Comparison of ENCODE assay signal across 9 mouse cellular contexts in genomic region chr12:26884156-26884555, GRCm38 (mm10).
DNase-seq lines count a peak whose midpoint lies in the region; ATAC-seq lines count a peak whose summit lies in the region.
"Had no signal": no experiment of that assay in that cellular context is flagged by ENCODE, and none has a peak within 500 bp of the region (broad histone marks: within the 10 kb centered on the region; RNA-seq: fewer than 3 reads in every experiment).

No protein-coding gene starts in this region.

- DNase-seq in neural tube, embryonic 11.5 days (ENCODE audit: low spot score), result no peak
- DNase-seq in neural tube, embryonic 10.5 days (ENCODE audit: extremely low spot score, low spot score), result no peak
- DNase-seq in forebrain, embryonic 14.5 days (ENCODE audit: low spot score), result peak; percentile 70
- DNase-seq in kidney, postnatal 4 days, result peak; percentile 70 to 72
- DNase-seq in right cerebral cortex, postnatal 14 days, result peak; percentile 52
- no peak for DNase-seq in embryo, embryonic 9.5 days (ENCODE audit: extremely low spot score)
- DNase-seq in heart, adult 9 months (ENCODE audit: low spot score in 2 of 2), result no peak
- DNase-seq in T-cell, adult 2 months (ENCODE audit: low spot score), result no peak

- no peak overlapping the region for H3K4me3 ChIP-seq in neural tube, embryonic 11.5 days (ENCODE audit: low read depth, low read length)
- H3K4me3 ChIP-seq in forebrain, embryonic 14.5 days (ENCODE audit: low read depth, low read length), result no peak overlapping the region
- H3K4me3 ChIP-seq: liver, embryonic 15.5 days had no signal

- peak overlapping the region; percentile 45; the same call in 1 of the 2 replicates for H3K27ac ChIP-seq in neural tube, embryonic 11.5 days (ENCODE audit: low read depth, low read length)
- H3K27ac ChIP-seq in forebrain, embryonic 14.5 days (ENCODE audit: low read depth, low read length), result peak overlapping the region; percentile 46
- H3K27ac ChIP-seq: liver, embryonic 15.5 days had no signal

- WGBS in neural tube, embryonic 11.5 days, result 43% methylated on average over 5 of the region's 5 CpGs
- 33% methylated on average over 5 of the region's 5 CpGs for WGBS in forebrain, embryonic 14.5 days

- ATAC-seq in neural tube, embryonic 11.5 days (ENCODE audit: insufficient read depth, low FRiP score, low TSS enrichment), result no peak
- no peak for ATAC-seq in forebrain, embryonic 14.5 days

- no peaks in the 10 kb centered on the region for H3K9me3 ChIP-seq in neural tube, embryonic 11.5 days (ENCODE audit: control insufficient read depth, low read length)
- no peaks in the 10 kb centered on the region for H3K9me3 ChIP-seq in forebrain, embryonic 14.5 days (replicated peaks; ENCODE audit: control insufficient read depth, low read length)
- H3K9me3 ChIP-seq: liver, embryonic 15.5 days had no signal

- H3K4me2 ChIP-seq in neural tube, embryonic 11.5 days (ENCODE audit: low read depth), result no peak overlapping the region
- H3K4me2 ChIP-seq in forebrain, embryonic 14.5 days (ENCODE audit: low read length), result no peak overlapping the region
- H3K4me2 ChIP-seq: liver, embryonic 15.5 days had no signal

- H3K9ac ChIP-seq in neural tube, embryonic 11.5 days (ENCODE audit: low read length), result no peak overlapping the region
- H3K9ac ChIP-seq in forebrain, embryonic 14.5 days (ENCODE audit: low read length), result no peak overlapping the region
- H3K9ac ChIP-seq: liver, embryonic 15.5 days had no signal

- no peaks in the 10 kb centered on the region for H3K27me3 ChIP-seq in neural tube, embryonic 11.5 days (ENCODE audit: control insufficient read depth, insufficient read depth, low read length)
- H3K27me3 ChIP-seq in forebrain, embryonic 14.5 days (replicated peaks; ENCODE audit: control insufficient read depth, insufficient read depth, low read length), result no peaks in the 10 kb centered on the region
- H3K27me3 ChIP-seq: liver, embryonic 15.5 days had no signal

- H3K36me3 ChIP-seq in neural tube, embryonic 11.5 days (ENCODE audit: control insufficient read depth, insufficient read depth, low read length), result no peaks in the 10 kb centered on the region
- H3K36me3 ChIP-seq in forebrain, embryonic 14.5 days (ENCODE audit: control insufficient read depth, insufficient read depth, low read length), result no peaks in the 10 kb centered on the region
- H3K36me3 ChIP-seq: liver, embryonic 15.5 days had no signal

- peaks cover 5% of the 10 kb centered on the region; the same call in 1 of the 2 replicates for H3K4me1 ChIP-seq in neural tube, embryonic 11.5 days (ENCODE audit: control insufficient read depth, insufficient read depth, low read length)
- peaks cover 40% of the 10 kb centered on the region for H3K4me1 ChIP-seq in forebrain, embryonic 14.5 days (ENCODE audit: control insufficient read depth, insufficient read depth, low read length)
- H3K4me1 ChIP-seq: liver, embryonic 15.5 days had no signal

Comparison
In these comparisons a context has a peak if more than half of its experiments do, and no peak if none do; other contexts are left out.
1. DNase-seq: peak in forebrain, embryonic 14.5 days (single experiment), kidney, postnatal 4 days (2 of 2) and right cerebral cortex, postnatal 14 days (single experiment); none in neural tube, embryonic 11.5 days (single experiment), neural tube, embryonic 10.5 days (single experiment), embryo, embryonic 9.5 days (single experiment), heart, adult 9 months (0 of 2) and T-cell, adult 2 months (single experiment).